Mouse (Mus musculus) frontal cortex, adult (tissue): Measurements from ENCODE around the gene Cep70.

Experiments
- ATAC-seq: cut with Nextera tagmentation; 2 replicates; pipeline ENCODE4 v1.9.2; 2017; ENCODE audit warnings: mild to moderate bottlenecking, moderate library complexity, mixed read lengths; ENCODE audit not compliant: low TSS enrichment

The Cep70 gene

GRCm38 (mm10) chr9:99320006-99320405, 76.8 kb downstream of the Cep70 start:
- ATAC-seq: peak; percentile 14; the same call in 1 of the 2 replicates

DNA sequence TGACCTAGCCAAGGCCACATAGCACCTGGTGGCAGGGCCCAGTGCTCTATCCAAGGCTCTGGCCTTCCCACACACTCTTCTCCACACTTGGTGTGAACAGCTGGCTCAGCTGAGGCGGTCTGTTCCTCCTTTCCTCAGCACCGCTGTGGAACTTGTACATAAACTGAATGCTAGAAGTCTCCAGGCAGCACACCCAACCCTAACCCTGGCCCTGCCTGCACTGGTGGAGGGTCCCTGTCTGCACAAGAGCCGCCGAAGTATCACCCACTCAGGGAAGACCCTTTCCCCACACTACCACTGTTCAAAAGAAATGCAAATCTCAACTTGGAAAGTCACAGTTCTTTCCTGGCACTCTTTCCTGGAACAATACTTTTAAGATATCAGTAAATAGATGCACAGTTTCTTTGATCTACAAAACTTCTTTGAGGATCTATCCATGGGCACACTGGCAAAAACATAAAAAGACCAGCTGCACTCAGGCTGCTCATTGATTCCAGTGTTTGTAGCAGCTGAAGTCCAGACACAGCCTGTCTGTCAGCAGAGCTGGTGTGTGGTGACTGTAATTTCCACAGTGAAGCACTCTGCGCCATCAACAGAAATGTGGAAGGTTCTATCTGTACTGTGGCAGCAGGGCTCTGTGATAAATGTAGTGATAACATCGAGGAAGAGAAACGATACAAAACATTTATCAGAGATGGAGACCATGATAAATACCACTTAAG, 82.2 kb downstream of the Cep70 start:
- ATAC-seq: no peak

GRCm38 (mm10) chr9:99325961-99326360, 82.8 kb downstream of the Cep70 start:
- ATAC-seq: no peak

DNA sequence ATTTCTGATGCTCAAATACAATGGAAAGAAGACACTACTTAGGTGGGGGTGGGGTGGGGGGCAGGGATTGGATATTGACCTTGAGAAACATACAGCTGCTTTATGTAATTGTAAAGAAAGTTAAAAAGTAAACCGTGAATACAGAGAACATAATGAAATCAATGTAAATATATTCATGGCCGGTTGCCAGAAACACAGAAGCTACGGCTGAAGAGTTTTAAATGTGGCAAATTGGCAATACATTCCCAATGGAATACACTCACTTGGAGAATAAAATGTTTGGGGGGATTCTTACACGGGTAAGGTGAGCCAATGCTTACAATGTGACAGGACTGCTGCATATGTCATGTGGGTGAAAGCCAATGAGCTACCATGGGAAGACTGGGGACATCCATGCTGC, 83.7 kb downstream of the Cep70 start:
- ATAC-seq: no peak

- no peak for ATAC-seq
Measured at GRCm38 (mm10) chr9:99336538-99336937, 93.4 kb downstream of the Cep70 start.

DNA sequence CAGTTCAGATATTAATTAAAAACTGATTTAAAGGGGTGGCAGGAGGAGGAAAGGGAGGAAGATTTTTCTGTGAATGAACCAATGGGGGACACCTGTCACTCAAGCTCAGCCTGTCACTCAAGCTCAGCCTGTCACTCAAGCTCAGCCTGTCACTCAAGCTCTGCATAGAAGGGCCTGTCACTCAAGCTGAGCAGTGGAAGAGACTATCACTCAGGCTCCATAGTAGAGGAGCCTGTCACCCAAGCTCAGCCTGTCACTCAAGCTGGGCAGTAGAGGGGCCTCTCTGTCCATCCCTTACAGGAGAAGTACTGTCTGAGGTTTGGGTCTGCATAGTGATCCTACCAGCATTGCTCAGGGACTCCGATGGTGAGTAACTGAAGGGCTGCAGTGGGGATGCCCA, 95.1 kb downstream of the Cep70 start:
- no peak for ATAC-seq

DNA sequence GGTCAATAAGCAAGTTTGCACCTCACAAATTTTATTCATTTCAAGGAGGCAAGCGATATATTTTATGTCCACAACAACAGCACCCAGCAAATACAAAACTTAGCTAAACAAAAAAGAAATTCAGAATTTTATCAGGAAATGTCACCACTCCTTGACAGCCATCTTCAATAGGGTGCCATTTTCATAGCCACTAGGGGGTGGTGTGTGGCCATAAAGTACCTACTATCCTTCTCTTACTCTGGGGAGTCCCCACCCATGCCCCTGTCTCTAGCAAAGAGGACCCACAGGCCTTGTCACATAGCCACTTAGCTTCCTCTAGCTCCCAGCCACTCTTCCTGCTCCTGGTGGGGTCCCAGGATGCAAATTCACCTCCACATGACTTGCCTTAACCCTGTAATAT, 96.0 kb downstream of the Cep70 start:
- no peak for ATAC-seq

- ATAC-seq: no peak
Measured at GRCm38 (mm10) chr9:99340126-99340525, 97.0 kb downstream of the Cep70 start.

- ATAC-seq: no peak
Measured at GRCm38 (mm10) chr9:99341600-99341999, 98.4 kb downstream of the Cep70 start.

DNA sequence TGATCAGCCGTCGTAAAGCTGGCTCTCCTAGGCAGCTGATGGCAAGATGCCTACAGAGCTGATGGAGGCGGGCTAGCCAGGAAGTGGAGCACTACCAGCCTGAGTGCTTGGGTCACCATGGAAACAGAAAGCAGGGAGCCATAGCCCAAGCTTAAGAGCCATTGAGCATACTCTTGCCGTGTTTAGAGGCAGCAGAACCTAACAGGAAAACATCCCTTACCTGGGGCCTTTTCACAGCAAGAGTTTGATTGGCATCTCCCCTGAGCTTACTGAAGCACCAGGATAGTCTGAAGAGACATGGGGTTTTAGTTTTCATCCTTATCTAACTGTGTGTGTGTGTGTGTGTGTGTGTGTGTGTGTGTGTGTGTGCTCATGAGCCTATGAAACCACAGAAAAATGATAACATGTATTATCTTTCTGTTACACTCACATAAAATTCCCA, 102.2 kb downstream of the Cep70 start:
- ATAC-seq: peak; percentile 99
